Mouse (Mus musculus) heart, postnatal 10 days (tissue): ENCODE data around the gene Zfp810. TPM values are rescaled to one million over a fixed set of nuclear protein-coding genes. Genes with fewer than 3 reads are reported as not detected.

ENCODE experiments used
- DNase-seq, 2 experiments: peaks; one replicate each; pipeline ENCODE4 v3.0.0; 2021
- intact Hi-C: fragments of 180-260 bp; cut with DNase I; formaldehyde crosslinking; loops from one replicate; pipeline ENCODE4 v1.15.1; 2025
- total RNA-seq, 2 experiments: library from RNA; stranded (reverse); gene quantifications; 2 replicates each; pipeline ENCODE4 v1.2.3; 2021

Gene Zfp810
- total RNA-seq, 2 experiments from 2014 or later = 12.3 to 13.9 TPM

DNA sequence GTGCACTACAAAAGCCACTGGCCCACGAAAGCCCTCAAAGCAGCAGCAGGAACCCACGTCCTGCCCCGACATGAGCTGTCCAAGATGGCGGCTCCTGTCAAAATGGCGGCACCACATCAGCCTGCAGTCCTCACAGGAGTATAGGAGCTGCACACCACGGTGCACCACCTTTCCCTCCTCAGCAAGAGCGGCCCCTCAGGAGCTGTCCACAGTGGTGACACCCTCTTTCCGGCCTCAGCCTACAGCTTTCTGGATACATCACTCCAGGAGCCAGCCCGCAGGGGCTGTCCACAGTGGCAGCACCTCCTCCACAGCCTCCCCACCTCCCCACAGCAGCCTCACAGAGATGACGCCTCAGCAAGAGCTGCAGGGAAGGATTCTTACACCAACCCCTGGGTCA is 44.8 kb downstream of the Zfp810 start:
- no peak for DNase-seq
- intact Hi-C loops = no loop called here

DNA sequence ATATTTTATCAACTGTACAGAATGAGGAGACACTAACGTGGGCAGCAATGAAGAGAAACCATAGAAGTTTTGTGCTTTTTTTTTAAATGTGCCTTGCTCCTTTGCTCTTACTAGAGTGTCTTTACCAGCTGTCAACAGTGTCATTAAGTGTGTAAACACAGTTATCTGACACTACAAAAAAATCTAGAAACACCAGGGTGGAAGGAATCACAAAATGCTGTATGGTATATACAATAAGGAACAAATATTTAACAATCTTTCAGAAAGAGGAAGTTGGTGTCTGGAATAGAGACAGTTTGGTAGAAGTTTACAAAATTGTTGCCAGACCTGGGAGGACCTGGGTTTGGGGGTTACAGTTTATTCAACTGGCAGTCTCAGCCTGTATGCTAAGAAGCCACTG is 45.9 kb downstream of the Zfp810 start:
- intact Hi-C loops = no loop called here
- no peak for DNase-seq

DNA sequence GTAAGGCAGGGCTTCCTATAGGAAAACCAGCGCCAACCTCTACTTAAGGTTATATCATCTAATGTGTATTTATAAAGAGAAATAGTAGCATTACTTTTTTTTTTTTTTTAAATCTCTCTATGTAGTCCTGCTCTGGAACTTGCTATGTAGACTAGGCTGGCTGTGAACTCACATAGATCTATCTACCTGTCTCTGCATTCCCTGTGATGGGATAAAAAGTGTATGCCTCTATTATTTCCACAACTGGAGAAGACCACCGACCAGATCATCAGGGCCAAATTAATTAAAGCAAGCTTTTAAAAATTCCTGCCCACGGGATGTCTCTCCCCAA is 47.4 kb downstream of the Zfp810 start:
- intact Hi-C loops = no loop called here
- DNase-seq = no peak

DNA sequence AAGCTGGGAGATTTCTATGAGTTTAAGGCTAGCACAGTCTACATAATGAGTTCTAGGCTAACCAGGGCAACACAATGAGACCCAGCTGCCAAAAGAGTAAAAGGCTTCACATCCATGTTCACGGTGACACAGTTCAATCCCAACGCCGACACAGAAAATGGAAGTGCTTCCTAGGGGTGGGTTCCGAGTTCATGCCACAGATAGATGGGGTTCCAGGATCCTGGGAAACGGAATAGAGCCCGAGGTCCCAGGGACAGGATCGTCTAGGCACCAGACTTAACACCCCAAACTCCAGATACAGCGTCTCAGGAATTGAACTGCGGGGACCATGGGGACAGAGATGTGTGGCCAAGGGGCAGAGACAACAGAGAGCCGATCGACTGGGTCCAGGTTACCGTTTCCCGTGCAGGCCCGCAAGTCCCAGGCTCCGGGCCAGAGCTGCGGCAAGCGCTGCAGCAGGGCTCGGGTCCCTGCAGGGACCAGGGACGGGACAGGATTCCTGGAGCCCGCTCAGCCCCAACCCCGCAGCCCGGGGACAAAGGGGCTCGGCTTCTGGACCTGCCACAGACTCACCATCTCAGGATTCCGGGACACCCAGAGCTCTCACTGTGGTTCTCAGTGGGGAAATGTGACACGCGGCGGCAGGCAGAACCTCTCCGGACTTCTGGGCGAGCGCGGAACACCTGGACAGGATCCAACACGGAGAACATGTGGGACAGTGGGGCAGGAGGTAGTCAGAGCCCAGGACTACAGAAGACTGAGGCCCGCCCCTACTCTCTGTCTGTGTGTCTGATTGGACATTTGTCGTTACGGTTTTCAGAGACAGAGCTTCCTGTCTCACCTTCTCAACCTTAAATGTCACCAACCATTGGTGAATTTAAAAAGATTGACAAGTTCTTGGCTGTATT is 48.0 kb downstream of the Zfp810 start, which contains the start of gene Zfp599:
TSS of gene Zfp599 (minus strand) at position 712 of the 908 bp plus-strand sequence.
- peak; percentile 78 for DNase-seq
- intact Hi-C loops = no loop called here

DNA sequence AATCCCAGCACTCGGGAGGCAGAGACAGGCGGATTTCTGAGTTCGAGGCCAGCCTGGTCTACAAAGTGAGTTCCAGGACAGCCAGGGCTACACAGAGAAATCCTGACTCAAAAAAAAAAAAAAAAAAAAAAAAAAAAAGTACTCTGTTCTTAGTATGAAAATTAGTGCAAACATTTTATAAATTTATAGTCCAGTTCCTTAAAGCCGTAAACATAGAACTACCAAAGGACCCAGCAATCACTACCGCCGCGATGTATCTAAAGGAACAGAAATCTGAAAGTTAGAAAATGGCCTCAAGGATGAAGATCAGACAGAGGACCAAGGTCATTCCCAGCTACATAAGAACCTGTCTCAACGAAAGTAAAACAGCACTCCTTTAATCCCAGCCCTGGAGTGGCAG is 48.7 kb downstream of the Zfp810 start:
- DNase-seq = no peak
- intact Hi-C loops = no loop called here

DNA sequence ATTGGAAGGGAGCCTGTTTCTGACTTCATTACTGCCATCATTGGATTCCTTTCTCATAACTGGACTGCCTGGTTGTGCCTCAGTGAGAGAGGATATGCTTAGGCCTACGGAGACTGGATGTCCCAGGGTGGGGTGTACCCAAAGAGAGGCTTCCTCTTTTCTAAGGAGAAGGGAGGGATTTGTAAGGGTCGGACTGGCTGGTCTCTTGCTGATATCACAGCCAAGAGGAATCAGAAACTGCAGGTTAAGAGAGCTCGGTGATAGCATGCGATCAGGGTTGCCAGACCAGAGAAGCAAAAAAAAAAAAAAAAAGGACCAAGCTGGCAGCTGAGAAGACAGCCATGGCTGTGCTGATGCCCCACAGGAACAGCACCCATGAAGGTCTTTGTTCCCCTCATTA is 50.9 kb downstream of the Zfp810 start:
- intact Hi-C loops = no loop called here
- no peak for DNase-seq

DNA sequence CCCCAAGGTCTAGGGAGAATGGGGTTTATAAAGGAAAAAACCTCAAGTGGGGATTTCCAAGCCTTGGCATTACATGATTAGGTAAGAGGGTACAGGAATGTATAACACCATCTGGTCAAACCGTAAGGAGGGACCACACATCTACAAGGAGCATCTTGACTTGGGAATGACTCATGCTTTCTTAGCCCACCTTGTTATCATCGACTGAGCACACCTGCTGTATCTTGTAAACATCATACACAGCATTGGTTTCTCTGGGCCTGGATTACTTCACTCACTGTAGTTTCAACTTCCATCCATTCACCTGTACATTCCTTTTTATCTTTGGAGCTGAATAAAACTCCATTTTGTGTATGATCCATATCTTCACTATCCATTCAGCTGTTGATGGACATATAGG is 63.2 kb downstream of the Zfp810 start:
- intact Hi-C loops = no loop called here
- DNase-seq = no peak

DNA sequence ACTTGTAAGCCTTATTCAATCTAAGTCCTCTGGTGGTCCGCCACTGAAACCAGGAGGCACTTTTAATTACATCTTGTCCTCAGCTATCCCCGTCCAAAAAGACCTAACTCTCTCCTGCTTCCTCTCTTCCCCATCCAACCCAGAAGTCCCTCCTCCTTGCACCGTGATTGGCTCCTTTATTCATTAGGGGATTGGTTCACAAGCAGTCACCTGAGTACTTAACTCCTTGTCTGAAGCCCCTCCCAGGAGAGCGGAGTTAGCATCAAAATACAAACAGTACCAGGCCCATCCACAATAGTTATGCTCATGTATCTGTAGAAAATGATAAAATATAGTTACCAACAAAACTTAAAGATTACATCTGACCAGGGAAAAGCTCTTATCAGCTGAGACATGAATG is 67.4 kb downstream of the Zfp810 start:
- intact Hi-C loops = no loop called here
- DNase-seq = no peak

DNA sequence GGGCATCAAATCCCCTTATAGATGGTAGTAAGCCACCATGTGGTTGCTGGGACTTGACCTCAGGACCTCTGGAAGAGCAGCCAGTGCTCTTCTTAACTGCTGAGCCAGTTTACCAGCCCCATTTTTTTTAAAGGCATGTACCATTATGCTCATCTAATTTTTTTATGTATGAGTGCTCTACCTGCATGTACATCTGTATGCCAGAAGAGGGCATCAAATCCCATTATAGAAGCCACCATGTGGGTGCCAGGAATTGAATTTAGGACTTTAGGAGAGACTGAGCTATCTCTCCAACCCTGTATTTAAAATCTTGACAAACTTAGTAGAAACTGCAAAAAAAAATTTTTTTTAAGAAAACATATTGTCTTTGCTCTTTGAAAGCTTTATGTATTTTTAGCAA is 76.9 kb downstream of the Zfp810 start:
- intact Hi-C loops = loop anchor here (2.0 kb wide), 2 partner anchors 98 to 180 kb away; partner anchors contain the start of gene 9530077C05Rik
- DNase-seq = no peak

DNA sequence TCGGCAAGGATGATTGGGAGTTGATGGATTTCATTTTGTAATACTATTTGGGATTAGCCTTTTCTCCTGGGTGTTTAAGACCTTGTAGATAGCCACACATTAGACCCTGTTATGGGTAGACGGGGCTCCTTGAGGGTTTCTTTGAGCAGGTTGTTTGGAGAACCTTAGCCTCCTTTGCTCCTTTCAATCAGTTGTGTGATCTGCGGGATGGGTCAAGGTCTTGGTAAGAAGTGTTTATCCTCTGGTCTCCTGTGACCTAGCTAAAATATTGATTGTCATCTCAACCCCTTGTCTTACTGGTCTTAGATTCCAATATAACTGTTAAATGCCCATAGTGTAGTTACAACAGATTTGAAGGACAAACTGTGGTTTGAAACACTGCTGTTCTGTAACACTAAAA is 77.4 kb downstream of the Zfp810 start:
- DNase-seq = no peak
- intact Hi-C loops = loop anchor here (2.0 kb wide), 2 partner anchors 99 to 181 kb away; partner anchors contain the start of gene 9530077C05Rik

DNA sequence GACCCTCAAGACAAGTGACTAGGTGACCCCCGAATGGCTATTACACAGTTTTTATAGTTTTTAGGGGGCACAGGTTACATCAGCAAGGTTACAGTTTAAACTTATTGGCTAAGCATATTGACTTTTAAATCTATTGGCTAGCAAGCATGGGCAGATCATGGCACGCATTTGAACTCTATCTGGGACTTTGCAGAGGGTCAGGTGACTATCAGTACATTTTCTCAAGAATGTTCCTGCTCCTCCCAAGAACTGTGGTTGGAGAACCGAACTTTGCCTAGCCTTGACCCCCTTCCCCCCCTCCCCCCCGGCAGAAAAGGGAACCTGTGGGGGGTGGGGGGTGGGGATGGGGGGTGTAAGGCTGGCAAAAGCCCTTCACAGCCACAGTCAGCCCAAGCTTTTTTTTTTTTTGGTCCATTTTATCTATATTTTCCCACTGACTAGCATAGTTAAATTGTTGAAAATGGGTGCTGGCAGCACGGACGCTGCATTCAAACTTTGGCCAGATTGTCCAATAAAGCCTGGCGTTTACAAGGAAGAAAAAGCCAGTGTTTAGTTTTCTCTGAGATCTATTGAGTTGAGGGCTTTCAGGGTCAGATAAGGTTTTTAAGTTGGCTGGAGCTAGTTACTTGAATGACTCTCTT is 77.9 kb downstream of the Zfp810 start:
- intact Hi-C loops = loop anchor here (2.0 to 5.0 kb wide), 3 partner anchors 78 to 181 kb away; partner anchors contain the start of genes 9530077C05Rik and Zfp810
- no peak for DNase-seq

DNA sequence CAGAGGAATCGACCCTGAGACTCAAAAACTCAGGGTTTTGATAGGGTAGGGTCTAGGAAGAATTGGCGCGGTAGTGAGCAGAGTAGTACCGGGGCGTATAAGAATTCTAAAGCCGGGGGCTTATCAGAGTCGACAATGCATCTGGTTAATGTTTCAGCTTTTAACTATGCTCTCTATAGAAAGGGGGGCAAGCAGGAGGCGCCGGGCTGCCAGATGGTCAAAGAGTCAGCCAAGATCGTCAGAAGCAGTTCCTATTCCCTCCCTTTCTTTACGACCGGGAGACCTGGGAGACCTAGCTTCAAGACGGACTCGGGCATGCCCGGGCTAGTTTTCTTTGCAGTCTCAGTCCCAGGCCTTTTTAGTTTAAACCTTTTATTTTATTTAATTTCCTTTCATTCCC is 80.6 kb downstream of the Zfp810 start:
- DNase-seq = peak; percentile 68 to 76
- intact Hi-C loops = loop anchor here (5.0 kb wide), 1 partner anchor 80 kb away; the partner anchor contains the start of gene Zfp810

Other genes starting within 250 kb of the Zfp810 start
- gene Gm49318, start 236.4 kb downstream of the Zfp810 start, total RNA-seq = under 1 TPM in 1 of 2 experiments, not detected in 1; 0.64 TPM
- gene Zfp653, start 236.3 kb downstream of the Zfp810 start, total RNA-seq = 1 to 10 TPM; 5.9 to 7.3 TPM
- 10 to 100 TPM; 79.0 to 82.6 TPM for gene Ecsit, start 222.2 kb downstream of the Zfp810 start, total RNA-seq
- gene Cnn1, start 208.4 kb downstream of the Zfp810 start, total RNA-seq = 1 to 10 TPM; 8.2 to 9.7 TPM
- gene Elof1, start 190.5 kb downstream of the Zfp810 start, total RNA-seq = 10 to 100 TPM; 43.5 to 44.0 TPM
- 1 to 10 TPM; 1.8 to 2.8 TPM for gene Acp5, start 171.9 kb downstream of the Zfp810 start, total RNA-seq
- gene Pigyl, start 150.8 kb downstream of the Zfp810 start, total RNA-seq = 10 to 100 TPM; 35.3 to 35.6 TPM
- under 1 TPM; 0.17 to 0.20 TPM for gene Zfp872, start 119.6 kb downstream of the Zfp810 start, total RNA-seq
- gene Zfp809, start 81.9 kb downstream of the Zfp810 start, total RNA-seq = 10 to 100 TPM; 26.9 to 35.2 TPM
- gene Zfp599, start 47.8 kb downstream of the Zfp810 start, total RNA-seq = 1 to 10 TPM in 1 of 2 experiments, under 1 TPM in 1; 0.97 to 1.2 TPM
- gene Anln, start 81.5 kb upstream of the Zfp810 start, total RNA-seq = 10 to 100 TPM; 20.3 to 25.2 TPM
- gene 9530077C05Rik, start 103.9 kb upstream of the Zfp810 start, total RNA-seq = under 1 TPM; 0.35 to 0.43 TPM
- not detected for gene Gm17545, start 146.6 kb upstream of the Zfp810 start, total RNA-seq
- 10 to 100 TPM; 45.4 to 45.7 TPM for gene Rp9, start 162.1 kb upstream of the Zfp810 start, total RNA-seq
- gene Bbs9, start 168.1 kb upstream of the Zfp810 start, total RNA-seq = 10 to 100 TPM; 17.5 to 18.7 TPM